Mouse (Mus musculus): ENCODE measurements around the gene Olfr577. TPM values are rescaled to one million over a fixed set of nuclear protein-coding genes. Genes with fewer than 3 reads are reported as not detected.

Gene Olfr577
- polyA plus RNA-seq, 1 experiment from 2014 or later: not detected

GRCm38 (mm10) chr7:102942475-102942874 is 33.3 kb downstream of the Olfr577 start, which contains the start of gene Olfr573-ps1:
Olfr573-ps1 (minus strand) TSS chr7:102942575.
- no peaks in the 10 kb centered on the region for H3K4me1 ChIP-seq (replicated peaks; ENCODE audit: control insufficient read depth, insufficient read depth, low read length)
- no peaks in the 10 kb centered on the region for H3K9me3 ChIP-seq (ENCODE audit: control insufficient read depth, low read length)
- H3K4me2 ChIP-seq: no peak within 1 kb of the TSS
- H3K27me3 ChIP-seq (replicated peaks; ENCODE audit: control insufficient read depth, insufficient read depth, low read length): no peaks in the 10 kb centered on the region
- 87% methylated on average over 2 of the region's 2 CpGs for WGBS
- no peak within 1 kb of the TSS for H3K27ac ChIP-seq (ENCODE audit: low read depth, low read length)
- DNase-seq (ENCODE audit: low spot score) (no peak), ATAC-seq (replicated peaks; ENCODE audit: low FRiP score) (no peak)
- H3K9ac ChIP-seq (ENCODE audit: low read depth, low read length): no peak within 1 kb of the TSS
- H3K36me3 ChIP-seq (ENCODE audit: control insufficient read depth, insufficient read depth, low read length): no peaks in the 10 kb centered on the region
- no peak within 1 kb of the TSS for H3K4me3 ChIP-seq (ENCODE audit: low read depth, low read length)

- no peaks in the 10 kb centered on the region for H3K36me3 ChIP-seq (ENCODE audit: control insufficient read depth, insufficient read depth, low read length)
- H3K9ac ChIP-seq (ENCODE audit: low read depth, low read length): no peak overlapping the region
- H3K4me3 ChIP-seq (ENCODE audit: low read depth, low read length): no peak overlapping the region
- no peak for DNase-seq (ENCODE audit: low spot score)
- H3K27me3 ChIP-seq (replicated peaks; ENCODE audit: control insufficient read depth, insufficient read depth, low read length): no peaks in the 10 kb centered on the region
- H3K4me2 ChIP-seq: no peak overlapping the region
- WGBS: 55% methylated on average over 3 of the region's 3 CpGs
- H3K4me1 ChIP-seq (replicated peaks; ENCODE audit: control insufficient read depth, insufficient read depth, low read length): no peaks in the 10 kb centered on the region
- no peak for ATAC-seq (replicated peaks; ENCODE audit: low FRiP score)
- H3K27ac ChIP-seq (ENCODE audit: low read depth, low read length): no peak overlapping the region
- no peaks in the 10 kb centered on the region for H3K9me3 ChIP-seq (ENCODE audit: control insufficient read depth, low read length)
Measured at GRCm38 (mm10) chr7:102927105-102927504, 48.6 kb downstream of the Olfr577 start.

- H3K36me3 ChIP-seq (ENCODE audit: control insufficient read depth, insufficient read depth, low read length): no peaks in the 10 kb centered on the region
Measured at GRCm38 (mm10) chr7:102924109-102924508, 51.6 kb downstream of the Olfr577 start, which contains the start of gene Olfr572. Olfr572 (plus strand) TSS chr7:102924409.

More at GRCm38 (mm10) chr7:102924109-102924508, 51.6 kb downstream of the Olfr577 start, which contains the start of gene Olfr572:
- DNase-seq (ENCODE audit: low spot score): no peak
- Histone ChIP-seq H3K4me2 (no peak within 1 kb of the TSS), H3K9me3 (ENCODE audit: control insufficient read depth, low read length) (no peaks in the 10 kb centered on the region), H3K4me3 (ENCODE audit: low read depth, low read length) (no peak within 1 kb of the TSS), H3K4me1 (replicated peaks; ENCODE audit: control insufficient read depth, insufficient read depth, low read length) (no peaks in the 10 kb centered on the region), H3K9ac (ENCODE audit: low read depth, low read length) (no peak within 1 kb of the TSS), H3K27ac (ENCODE audit: low read depth, low read length) (no peak within 1 kb of the TSS), H3K27me3 (replicated peaks; ENCODE audit: control insufficient read depth, insufficient read depth, low read length) (no peaks in the 10 kb centered on the region)
- 58% methylated on average over 1 of the region's 1 CpGs for WGBS
- no peak for ATAC-seq (replicated peaks; ENCODE audit: low FRiP score)

Other genes starting within 250 kb of the Olfr577 start
- not detected in 2 replicates for gene Olfr559, start 248.5 kb downstream of the Olfr577 start, polyA plus RNA-seq (2014; fragmentation: Nextera tagmentation; extraction: Ambion mirVana)
- not detected in 2 replicates for gene Olfr560, start 216.6 kb downstream of the Olfr577 start, polyA plus RNA-seq (2014; fragmentation: Nextera tagmentation; extraction: Ambion mirVana)
- not detected in 2 replicates for gene Olfr78, start 216.5 kb downstream of the Olfr577 start, polyA plus RNA-seq (2014; fragmentation: Nextera tagmentation; extraction: Ambion mirVana)
- not detected in 2 replicates for gene Olfr561, start 204.7 kb downstream of the Olfr577 start, polyA plus RNA-seq (2014; fragmentation: Nextera tagmentation; extraction: Ambion mirVana)
- gene Olfr564, start 172.5 kb downstream of the Olfr577 start, polyA plus RNA-seq (2014; fragmentation: Nextera tagmentation; extraction: Ambion mirVana): not detected in 2 replicates
- gene Olfr566, start 117.2 kb downstream of the Olfr577 start, polyA plus RNA-seq (2014; fragmentation: Nextera tagmentation; extraction: Ambion mirVana): not detected in 2 replicates
- gene Olfr568, start 98.8 kb downstream of the Olfr577 start, polyA plus RNA-seq (2014; fragmentation: Nextera tagmentation; extraction: Ambion mirVana): not detected in 2 replicates
- not detected in 2 replicates for gene Olfr569, start 85.1 kb downstream of the Olfr577 start, polyA plus RNA-seq (2014; fragmentation: Nextera tagmentation; extraction: Ambion mirVana)
- not detected in 2 replicates for gene Olfr570, start 81.4 kb downstream of the Olfr577 start, polyA plus RNA-seq (2014; fragmentation: Nextera tagmentation; extraction: Ambion mirVana)
- not detected in 2 replicates for gene Olfr571, start 58.4 kb downstream of the Olfr577 start, polyA plus RNA-seq (2014; fragmentation: Nextera tagmentation; extraction: Ambion mirVana)
- gene Olfr572, start 51.5 kb downstream of the Olfr577 start, polyA plus RNA-seq (2014; fragmentation: Nextera tagmentation; extraction: Ambion mirVana): not detected in 2 replicates
- gene Olfr573-ps1, start 33.4 kb downstream of the Olfr577 start, polyA plus RNA-seq (2014; fragmentation: Nextera tagmentation; extraction: Ambion mirVana): not detected in 2 replicates
- gene Olfr574, start 27.5 kb downstream of the Olfr577 start, polyA plus RNA-seq (2014; fragmentation: Nextera tagmentation; extraction: Ambion mirVana): not detected in 2 replicates
- gene Olfr575, start 17.2 kb downstream of the Olfr577 start, polyA plus RNA-seq (2014; fragmentation: Nextera tagmentation; extraction: Ambion mirVana): not detected in 2 replicates
- not detected in 2 replicates for gene Olfr576, start 13.3 kb downstream of the Olfr577 start, polyA plus RNA-seq (2014; fragmentation: Nextera tagmentation; extraction: Ambion mirVana)
- not detected in 2 replicates for gene Olfr578, start 13.4 kb upstream of the Olfr577 start, polyA plus RNA-seq (2014; fragmentation: Nextera tagmentation; extraction: Ambion mirVana)
- gene Olfr582, start 62.1 kb upstream of the Olfr577 start, polyA plus RNA-seq (2014; fragmentation: Nextera tagmentation; extraction: Ambion mirVana): not detected in 2 replicates
- not detected in 2 replicates for gene Olfr583, start 75.4 kb upstream of the Olfr577 start, polyA plus RNA-seq (2014; fragmentation: Nextera tagmentation; extraction: Ambion mirVana)
- gene Olfr584, start 105.9 kb upstream of the Olfr577 start, polyA plus RNA-seq (2014; fragmentation: Nextera tagmentation; extraction: Ambion mirVana): not detected in 2 replicates
- gene Olfr585, start 121.8 kb upstream of the Olfr577 start, polyA plus RNA-seq (2014; fragmentation: Nextera tagmentation; extraction: Ambion mirVana): not detected in 2 replicates
- not detected in 2 replicates for gene Olfr586, start 149.7 kb upstream of the Olfr577 start, polyA plus RNA-seq (2014; fragmentation: Nextera tagmentation; extraction: Ambion mirVana)
- not detected in 2 replicates for gene Olfr588-ps1, start 164.9 kb upstream of the Olfr577 start, polyA plus RNA-seq (2014; fragmentation: Nextera tagmentation; extraction: Ambion mirVana)
- gene Olfr589, start 180.4 kb upstream of the Olfr577 start, polyA plus RNA-seq (2014; fragmentation: Nextera tagmentation; extraction: Ambion mirVana): not detected in 2 replicates
- not detected in 2 replicates for gene Olfr591, start 202.4 kb upstream of the Olfr577 start, polyA plus RNA-seq (2014; fragmentation: Nextera tagmentation; extraction: Ambion mirVana)
- gene Olfr592, start 208.9 kb upstream of the Olfr577 start, polyA plus RNA-seq (2014; fragmentation: Nextera tagmentation; extraction: Ambion mirVana): not detected in 2 replicates
- gene Olfr593, start 235.9 kb upstream of the Olfr577 start, polyA plus RNA-seq (2014; fragmentation: Nextera tagmentation; extraction: Ambion mirVana): not detected in 2 replicates
- not detected in 2 replicates for gene Olfr594, start 241.1 kb upstream of the Olfr577 start, polyA plus RNA-seq (2014; fragmentation: Nextera tagmentation; extraction: Ambion mirVana)